Mouse (Mus musculus): ENCODE data around the gene Tnfaip8l1.

The Tnfaip8l1 gene

GRCm38 (mm10) chr17:56139355-56139754 lies 22.9 kb upstream of the Tnfaip8l1 start:
- DNase-seq = no peak

- DNase-seq = peak; percentile 79
Observed at GRCm38 (mm10) chr17:56139858-56140595, 22.2 kb upstream of the Tnfaip8l1 start, which contains the start of gene Sema6b. TSS of gene Sema6b (minus strand) at chr17:56140343.

- DNase-seq = peak; percentile 80
Observed at GRCm38 (mm10) chr17:56141702-56142605, 20.3 kb upstream of the Tnfaip8l1 start.

GRCm38 (mm10) chr17:56144546-56144945 lies 17.7 kb upstream of the Tnfaip8l1 start:
- DNase-seq = no peak

- no peak for DNase-seq
Observed at GRCm38 (mm10) chr17:56146131-56146530, 16.1 kb upstream of the Tnfaip8l1 start.

GRCm38 (mm10) chr17:56147420-56147819 lies 14.9 kb upstream of the Tnfaip8l1 start:
- DNase-seq = peak; percentile 53

- no peak for DNase-seq
Observed at GRCm38 (mm10) chr17:56148280-56148679, 14.0 kb upstream of the Tnfaip8l1 start.

GRCm38 (mm10) chr17:56148790-56149618 lies 13.3 kb upstream of the Tnfaip8l1 start:
- DNase-seq = peak; percentile 44

- DNase-seq = no peak
Observed at GRCm38 (mm10) chr17:56149897-56150296, 12.4 kb upstream of the Tnfaip8l1 start.

- DNase-seq = peak; percentile 93
Observed at GRCm38 (mm10) chr17:56153643-56154042, 8.6 kb upstream of the Tnfaip8l1 start.

- DNase-seq = peak; percentile 79
Observed at GRCm38 (mm10) chr17:56159729-56160128, 2.5 kb upstream of the Tnfaip8l1 start.

- DNase-seq = no peak
Observed at GRCm38 (mm10) chr17:56163523-56164102, 1.3 kb downstream of the Tnfaip8l1 start.

- no peak for DNase-seq
Observed at GRCm38 (mm10) chr17:56164510-56164909, 2.2 kb downstream of the Tnfaip8l1 start.

- DNase-seq = peak; percentile 66
Observed at GRCm38 (mm10) chr17:56165671-56166070, 3.4 kb downstream of the Tnfaip8l1 start.

- DNase-seq = no peak
Observed at GRCm38 (mm10) chr17:56169830-56170229, 7.6 kb downstream of the Tnfaip8l1 start.

GRCm38 (mm10) chr17:56170636-56171035 lies 8.4 kb downstream of the Tnfaip8l1 start:
- no peak for DNase-seq

- DNase-seq = no peak
Observed at GRCm38 (mm10) chr17:56171456-56171855, 9.2 kb downstream of the Tnfaip8l1 start.

GRCm38 (mm10) chr17:56171881-56172280 lies 9.6 kb downstream of the Tnfaip8l1 start:
- no peak for DNase-seq

GRCm38 (mm10) chr17:56173401-56174046 lies 11.2 kb downstream of the Tnfaip8l1 start:
- no peak for DNase-seq

- no peak for DNase-seq
Observed at GRCm38 (mm10) chr17:56175416-56175815, 13.1 kb downstream of the Tnfaip8l1 start.

- peak; percentile 6 for DNase-seq
Observed at GRCm38 (mm10) chr17:56182975-56183657, 20.8 kb downstream of the Tnfaip8l1 start.
